Mouse (Mus musculus) myocyte (in vitro differentiated cells): Measurements from ENCODE around the gene Cgas. TPM values are rescaled to one million over a fixed set of nuclear protein-coding genes. Genes with fewer than 3 reads are reported as not detected.

Source experiments
- H3K27me3 ChIP-seq: one replicate; pipeline ENCODE4 v1.6.1; 2011; ENCODE audit not compliant: control insufficient read depth, insufficient read depth, insufficient read length
- H3K36me3 ChIP-seq: one replicate; pipeline ENCODE4 v1.6.1; 2011; ENCODE audit not compliant: control insufficient read depth, insufficient read depth
- H3K4me2 ChIP-seq: one replicate; pipeline ENCODE4 v1.6.1; 2011; ENCODE audit warnings: low read depth, control low read depth
- H3K4me3 ChIP-seq: one replicate; pipeline ENCODE4 v1.5.1; 2011; ENCODE audit warnings: mild to moderate bottlenecking, control low read depth, moderate library complexity
- H3K79me2 ChIP-seq: one replicate; pipeline ENCODE4 v1.6.1; 2011; ENCODE audit not compliant: control insufficient read depth, insufficient read depth
- H3ac ChIP-seq: one replicate; pipeline ENCODE4 v1.6.1; 2011; ENCODE audit not compliant: control insufficient read depth, insufficient read length
- CEBPB ChIP-seq: IDR thresholded peaks from 2 replicates; pipeline ENCODE4 v1.6.1; 2011; ENCODE audit warnings: mild to moderate bottlenecking, moderate library complexity; ENCODE audit not compliant: poor library complexity, insufficient read depth, severe bottlenecking
- E2F4 ChIP-seq: IDR thresholded peaks from one replicate; pipeline ENCODE4 v1.6.1; 2011; ENCODE audit warnings: mild to moderate bottlenecking, control low read depth, moderate library complexity; ENCODE audit not compliant: insufficient read depth
- MAX ChIP-seq: IDR thresholded peaks from one replicate; pipeline ENCODE4 v1.6.1; 2011; ENCODE audit warnings: low read depth, mild to moderate bottlenecking, control low read depth
- MYOD1 ChIP-seq, 3 experiments: IDR thresholded peaks; one replicate each; pipeline ENCODE4 v1.6.1; 2011; ENCODE audit warnings: control low read depth in 2 of 3, low read depth in 2 of 3, mild to moderate bottlenecking in 2 of 3, moderate library complexity in 1 of 3; ENCODE audit not compliant: insufficient read length in 2 of 3, control insufficient read depth in 1 of 3
- MYOG ChIP-seq, 3 experiments: IDR thresholded peaks; one replicate each; pipeline ENCODE4 v1.6.1; 2011; ENCODE audit warnings: control low read depth in 2 of 3, low read depth in 2 of 3, mild to moderate bottlenecking in 2 of 3; ENCODE audit not compliant: insufficient read length in 2 of 3, control insufficient read depth in 1 of 3, insufficient read depth in 1 of 3
- POLR2A ChIP-seq: IDR thresholded peaks from one replicate; pipeline ENCODE4 v1.6.1; 2011; ENCODE audit warnings: low read depth, mild to moderate bottlenecking, control low read depth, moderate library complexity; ENCODE audit not compliant: insufficient read length
- POLR2AphosphoS2 ChIP-seq: IDR thresholded peaks from one replicate; pipeline ENCODE4 v1.6.1; 2011; ENCODE audit warnings: low read depth, control low read depth; ENCODE audit not compliant: insufficient read length
- REST ChIP-seq: IDR thresholded peaks from one replicate; pipeline ENCODE4 v1.6.1; 2011; ENCODE audit warnings: mild to moderate bottlenecking, control low read depth, moderate library complexity; ENCODE audit not compliant: insufficient read depth, insufficient read length
- SRF ChIP-seq: IDR thresholded peaks from one replicate; pipeline ENCODE4 v1.6.1; 2011; ENCODE audit warnings: low read depth; ENCODE audit not compliant: control insufficient read depth, insufficient read length
- TCF12 ChIP-seq: IDR thresholded peaks from one replicate; pipeline ENCODE4 v1.6.1; 2011; ENCODE audit warnings: mild to moderate bottlenecking, control low read depth; ENCODE audit not compliant: poor library complexity, insufficient read depth, severe bottlenecking
- TCF3 ChIP-seq: IDR thresholded peaks from one replicate; pipeline ENCODE4 v1.6.1; 2011; ENCODE audit warnings: low read depth, control low read depth; ENCODE audit not compliant: insufficient read length
- USF1 ChIP-seq: IDR thresholded peaks from one replicate; pipeline ENCODE4 v1.6.1; 2011; ENCODE audit warnings: low read depth, mild to moderate bottlenecking, control low read depth, moderate library complexity
- polyA plus RNA-seq: library from polyadenylated mRNA; unstranded; fragments of >200 nt; fragmentation: generic; extraction: Trizol; gene quantifications from one replicate; pipeline ENCODE4 v1.2.1, GENCODE M21; 2012; ENCODE audit warnings: missing spikeins

Cgas gene
- polyA plus RNA-seq, 1 experiment, result 0.56 TPM

DNA sequence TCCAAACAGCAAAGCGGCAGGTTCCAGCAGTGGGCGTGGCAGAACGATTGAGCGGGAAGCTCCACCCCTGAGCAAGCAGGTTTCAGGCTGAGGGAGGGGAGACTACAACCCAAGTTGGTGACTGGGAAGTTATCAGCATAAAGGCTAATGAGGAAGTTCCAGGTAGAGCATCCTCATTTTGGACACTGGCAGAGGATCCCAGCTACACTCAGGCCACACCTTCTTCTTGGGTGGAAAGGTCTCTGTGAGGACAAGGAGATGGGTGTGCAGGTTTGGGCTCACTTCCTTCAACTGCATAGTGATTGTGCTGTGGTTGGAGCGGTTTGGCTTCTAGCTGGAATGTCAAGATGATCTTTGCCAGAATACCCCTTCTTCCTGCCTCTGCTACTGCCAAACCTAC lies 53.1 kb downstream of the Cgas start:
- Histone ChIP-seq H3K79me2 (no peaks in the 10 kb centered on the region), H3ac (no peak overlapping the region), H3K4me3 (no peak overlapping the region), H3K27me3 (no peaks in the 10 kb centered on the region), H3K36me3 (no peaks in the 10 kb centered on the region), H3K4me2 (no peak overlapping the region)
- TF ChIP-seq SRF (no peak), USF1 (no peak), MYOG (IDR thresholded peaks at IDR 0.05; ENCODE audit: control insufficient read depth in 1 of 3, insufficient read depth in 1 of 3, insufficient read length in 2 of 3, low read depth in 2 of 3) (no peak), E2F4 (no peak), TCF3 (no peak), CEBPB (no peak), MYOD1 (IDR thresholded peaks at IDR 0.05; ENCODE audit: control insufficient read depth in 1 of 3, insufficient read length in 2 of 3, low read depth in 2 of 3) (no peak), REST (no peak), POLR2A (no peak), MAX (no peak), POLR2AphosphoS2 (no peak), TCF12 (no peak)

DNA sequence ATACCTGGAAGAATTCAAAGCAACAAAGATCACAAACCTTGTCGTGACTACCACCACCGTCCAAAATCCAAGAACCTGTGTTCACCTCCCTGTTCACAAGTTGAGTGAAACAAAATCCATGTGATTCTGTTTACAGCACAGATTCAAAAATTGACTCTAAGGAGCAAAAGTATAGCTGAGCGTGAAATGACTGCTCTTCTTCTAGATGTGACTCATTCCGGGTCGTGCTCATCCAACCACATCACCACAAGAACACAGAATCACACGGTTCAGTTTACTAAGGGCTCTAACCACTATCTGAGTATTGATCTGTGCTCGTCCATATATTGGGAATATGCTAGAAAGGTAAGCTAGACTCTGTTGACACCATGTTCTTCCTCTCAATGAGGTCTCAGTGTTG lies 56.1 kb downstream of the Cgas start:
- no peaks in the 10 kb centered on the region for H3K27me3 ChIP-seq
- H3K4me3 ChIP-seq, result no peak overlapping the region
- no peaks in the 10 kb centered on the region for H3K79me2 ChIP-seq
- TF ChIP-seq POLR2A (no peak), TCF12 (no peak), POLR2AphosphoS2 (no peak)
- no peak overlapping the region for H3ac ChIP-seq
- no peaks in the 10 kb centered on the region for H3K36me3 ChIP-seq
- no peak overlapping the region for H3K4me2 ChIP-seq

DNA sequence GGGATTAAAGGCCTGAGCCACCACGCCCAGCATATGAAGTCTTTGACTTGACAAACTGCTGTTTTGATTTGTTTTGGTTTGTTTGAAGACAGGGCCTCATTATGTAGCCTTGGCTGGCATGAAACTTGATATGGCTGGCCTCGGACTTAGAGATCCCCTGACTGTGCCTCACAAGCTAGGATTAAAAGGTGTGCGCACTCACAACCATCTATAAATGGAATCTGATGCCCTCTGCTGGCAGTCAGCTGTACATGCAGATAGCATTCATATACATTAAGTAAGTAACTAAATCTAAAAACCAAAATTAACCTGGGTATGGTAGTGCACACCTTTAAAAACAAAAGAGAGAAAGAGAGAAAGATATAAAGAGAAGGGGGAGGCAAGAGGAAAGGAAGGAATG lies 57.1 kb downstream of the Cgas start:
- H3K27me3 ChIP-seq, result no peaks in the 10 kb centered on the region
- H3K4me2 ChIP-seq, result no peak overlapping the region
- H3K36me3 ChIP-seq, result no peaks in the 10 kb centered on the region
- TF ChIP-seq TCF12, result no peak
- TF ChIP-seq CEBPB, result no peak
- TF ChIP-seq SRF, result no peak
- TF ChIP-seq POLR2AphosphoS2, result no peak
- no peak for TF ChIP-seq USF1
- no peak for TF ChIP-seq POLR2A
- TF ChIP-seq MAX, result no peak
- no peak for TF ChIP-seq MYOG (IDR thresholded peaks at IDR 0.05; ENCODE audit: control insufficient read depth in 1 of 3, insufficient read depth in 1 of 3, insufficient read length in 2 of 3, low read depth in 2 of 3)
- TF ChIP-seq E2F4, result no peak
- no peak for TF ChIP-seq MYOD1 (IDR thresholded peaks at IDR 0.05; ENCODE audit: control insufficient read depth in 1 of 3, insufficient read length in 2 of 3, low read depth in 2 of 3)
- TF ChIP-seq REST, result no peak
- no peak for TF ChIP-seq TCF3
- no peak overlapping the region for H3ac ChIP-seq
- H3K4me3 ChIP-seq, result no peak overlapping the region
- no peaks in the 10 kb centered on the region for H3K79me2 ChIP-seq

Other genes starting within 250 kb of the Cgas start
- 0.61 TPM for gene Gsta1, start 212.6 kb downstream of the Cgas start, polyA plus RNA-seq
- gene Gm3776, start 186.1 kb downstream of the Cgas start, polyA plus RNA-seq, result 0.07 TPM
- 0.18 TPM for gene Gm10639, start 153.3 kb downstream of the Cgas start, polyA plus RNA-seq
- not detected for gene Omt2a, start 128.4 kb downstream of the Cgas start, polyA plus RNA-seq
- gene Omt2b, start 115.6 kb downstream of the Cgas start, polyA plus RNA-seq, result not detected
- gene Gsta2, start 87.4 kb downstream of the Cgas start, polyA plus RNA-seq, result 0.20 TPM
- not detected for gene Dppa5a, start 75.1 kb downstream of the Cgas start, polyA plus RNA-seq
- 0.01 TPM for gene Ooep, start 64.5 kb downstream of the Cgas start, polyA plus RNA-seq
- gene Ddx43, start 47.5 kb downstream of the Cgas start, polyA plus RNA-seq, result not detected
- 10.8 TPM for gene Mto1, start 5.0 kb upstream of the Cgas start, polyA plus RNA-seq
- gene Gm17324, start 5.5 kb upstream of the Cgas start, polyA plus RNA-seq, result 0.13 TPM
- gene Eef1a1, start 45.9 kb upstream of the Cgas start, polyA plus RNA-seq, result 8,203 TPM
- gene Slc17a5, start 144.8 kb upstream of the Cgas start, polyA plus RNA-seq, result 4.7 TPM
- gene Cd109, start 172.3 kb upstream of the Cgas start, polyA plus RNA-seq, result 5.3 TPM